In the genomic region with DNA sequence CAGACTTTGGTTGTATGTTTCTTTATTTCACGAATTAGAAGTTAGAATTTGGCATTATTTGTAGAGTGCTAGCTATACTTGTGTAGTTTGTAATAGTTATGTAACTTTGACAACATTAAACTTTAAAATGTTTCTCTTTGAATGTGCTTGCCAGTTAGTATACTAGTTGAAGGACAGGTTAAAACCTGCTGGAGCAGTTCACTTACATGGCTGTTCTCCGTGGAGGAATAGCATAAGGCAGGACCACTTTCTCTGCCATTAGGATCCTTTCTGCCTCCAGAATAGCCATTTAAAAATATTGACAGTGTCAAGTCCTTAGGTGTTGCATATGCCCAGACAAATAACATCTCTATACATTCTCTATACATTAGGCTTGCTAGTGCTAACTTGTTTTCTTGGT, we compare ENCODE assay signal across 15 mouse cellular contexts. TPM values are rescaled to one million over a fixed set of nuclear protein-coding genes. Genes with fewer than 3 reads are reported as not detected.
DNase-seq lines count a peak whose midpoint lies in the region; ATAC-seq and TF ChIP-seq lines count a peak whose summit lies in the region.
"Had no signal": no experiment of that assay in that cellular context is flagged by ENCODE, and none has a peak within 500 bp of the region (broad histone marks: within the 10 kb centered on the region; RNA-seq: fewer than 3 reads in every experiment).

No protein-coding gene starts in this region.

- ATAC-seq in forebrain, postnatal 0 days, result no peak
- ATAC-seq in heart, postnatal 0 days (ENCODE audit: insufficient read depth, low read depth), result no peak
- ATAC-seq in lung, postnatal 0 days, result 0 out of 2 replicates have a peak, but pooled peaks have one; percentile 46
- no peak for ATAC-seq in stomach, embryonic 16.5 days (ENCODE audit: insufficient read depth, low FRiP score)

- peaks cover 34% of the 10 kb centered on the region for H3K4me1 ChIP-seq in forebrain, embryonic 10.5 days
- 0 out of 2 replicates have a peak, but pooled peaks cover 4% of the 10 kb centered on the region for H3K4me1 ChIP-seq in forebrain, postnatal 0 days (ENCODE audit: insufficient read depth)
- no peaks in the 10 kb centered on the region for H3K4me1 ChIP-seq in heart, postnatal 0 days (ENCODE audit: control insufficient read depth, insufficient read depth)
- 0 out of 2 replicates have a peak, but pooled peaks cover 3% of the 10 kb centered on the region for H3K4me1 ChIP-seq in heart, embryonic 10.5 days
- 0 out of 2 replicates have a peak, but pooled peaks cover 3% of the 10 kb centered on the region for H3K4me1 ChIP-seq in lung, postnatal 0 days (ENCODE audit: insufficient read depth, low read depth, low read length)
- H3K4me1 ChIP-seq in stomach, embryonic 16.5 days (ENCODE audit: control insufficient read depth, insufficient read depth, low read length), result peaks cover 12% of the 10 kb centered on the region

- H3K9me3 ChIP-seq in forebrain, embryonic 10.5 days, result no peaks in the 10 kb centered on the region
- no peaks in the 10 kb centered on the region for H3K9me3 ChIP-seq in forebrain, postnatal 0 days (ENCODE audit: low read length)
- no peaks in the 10 kb centered on the region for H3K9me3 ChIP-seq in heart, postnatal 0 days (replicated peaks; ENCODE audit: control insufficient read depth, low read length)
- no peaks in the 10 kb centered on the region for H3K9me3 ChIP-seq in heart, embryonic 10.5 days
- no peaks in the 10 kb centered on the region for H3K9me3 ChIP-seq in lung, postnatal 0 days (ENCODE audit: low read length)
- no peaks in the 10 kb centered on the region for H3K9me3 ChIP-seq in stomach, embryonic 16.5 days (replicated peaks; ENCODE audit: control insufficient read depth, low read length)
- H3K9me3 ChIP-seq: embryonic facial prominence, embryonic 13.5 days; forebrain, embryonic 12.5 days; hindbrain, embryonic 15.5 days; limb, embryonic 13.5 days had no signal

- 66% methylated on average over 2 of the region's 2 CpGs for WGBS in forebrain, embryonic 10.5 days
- 12% methylated on average over 2 of the region's 2 CpGs for WGBS in forebrain, postnatal 0 days
- WGBS in heart, postnatal 0 days, result 51% methylated on average over 2 of the region's 2 CpGs
- WGBS in heart, embryonic 10.5 days, result 66% methylated on average over 2 of the region's 2 CpGs
- WGBS in lung, postnatal 0 days, result 54% methylated on average over 2 of the region's 2 CpGs
- WGBS in stomach, embryonic 16.5 days, result 55% methylated on average over 2 of the region's 2 CpGs

- no peak for TF ChIP-seq CTCF in forebrain, postnatal 0 days (IDR thresholded peaks at IDR 0.05; ENCODE audit: low read depth)
- TF ChIP-seq CTCF in heart, postnatal 0 days (IDR thresholded peaks at IDR 0.05; ENCODE audit: low read depth), result no peak
- TF ChIP-seq CTCF in lung, postnatal 0 days (IDR thresholded peaks at IDR 0.05), result no peak

- no peaks in the 10 kb centered on the region for H3K27me3 ChIP-seq in forebrain, embryonic 10.5 days (ENCODE audit: poor library complexity, severe bottlenecking)
- no peaks in the 10 kb centered on the region for H3K27me3 ChIP-seq in forebrain, postnatal 0 days (ENCODE audit: insufficient read depth, low read length)
- no peaks in the 10 kb centered on the region for H3K27me3 ChIP-seq in heart, postnatal 0 days (ENCODE audit: control insufficient read depth, insufficient read depth, low read length)
- H3K27me3 ChIP-seq in heart, embryonic 10.5 days (ENCODE audit: insufficient read depth, poor library complexity, severe bottlenecking), result no peaks in the 10 kb centered on the region
- H3K27me3 ChIP-seq in lung, postnatal 0 days (replicated peaks; ENCODE audit: insufficient read depth, low read length), result no peaks in the 10 kb centered on the region
- H3K27me3 ChIP-seq in stomach, embryonic 16.5 days (ENCODE audit: control insufficient read depth, insufficient read depth, low read length), result no peaks in the 10 kb centered on the region
- H3K27me3 ChIP-seq: embryonic facial prominence, embryonic 13.5 days; forebrain, embryonic 12.5 days; hindbrain, embryonic 15.5 days; limb, embryonic 13.5 days had no signal

- no peak for TF ChIP-seq EP300 in heart, postnatal 0 days (IDR thresholded peaks at IDR 0.05; ENCODE audit: low read depth)
- TF ChIP-seq EP300 in lung, postnatal 0 days (IDR thresholded peaks at IDR 0.05), result no peak

- no peaks in the 10 kb centered on the region; the same call in 1 of the 2 replicates for H3K36me3 ChIP-seq in forebrain, embryonic 10.5 days (replicated peaks)
- no peaks in the 10 kb centered on the region for H3K36me3 ChIP-seq in forebrain, postnatal 0 days (ENCODE audit: insufficient read depth)
- no peaks in the 10 kb centered on the region for H3K36me3 ChIP-seq in heart, postnatal 0 days (replicated peaks; ENCODE audit: control insufficient read depth, insufficient read depth, low read length)
- H3K36me3 ChIP-seq in heart, embryonic 10.5 days, result no peaks in the 10 kb centered on the region
- H3K36me3 ChIP-seq in lung, postnatal 0 days (ENCODE audit: insufficient read depth, low read length), result no peaks in the 10 kb centered on the region
- H3K36me3 ChIP-seq in stomach, embryonic 16.5 days (ENCODE audit: control insufficient read depth, insufficient read depth, low read length), result no peaks in the 10 kb centered on the region
- H3K36me3 ChIP-seq: embryonic facial prominence, embryonic 13.5 days; forebrain, embryonic 12.5 days; limb, embryonic 13.5 days had no signal

- 0 out of 2 replicates have a peak overlapping the region, but pooled peaks have one; percentile 16 for H3K27ac ChIP-seq in forebrain, embryonic 10.5 days
- no peak overlapping the region for H3K27ac ChIP-seq in forebrain, postnatal 0 days (ENCODE audit: low read depth, low read length)
- H3K27ac ChIP-seq in heart, postnatal 0 days (ENCODE audit: low read depth), result peak overlapping the region; percentile 50
- no peak overlapping the region for H3K27ac ChIP-seq in heart, embryonic 10.5 days
- H3K27ac ChIP-seq in lung, postnatal 0 days (ENCODE audit: low read length), result peak overlapping the region; percentile 38; the same call in 1 of the 2 replicates
- H3K27ac ChIP-seq in stomach, embryonic 16.5 days (ENCODE audit: low read length), result peak overlapping the region; percentile 57
- H3K27ac ChIP-seq: embryonic facial prominence, embryonic 13.5 days; hindbrain, embryonic 15.5 days; limb, embryonic 13.5 days had no signal

- no peak overlapping the region for H3K9ac ChIP-seq in forebrain, postnatal 0 days
- H3K9ac ChIP-seq in heart, postnatal 0 days (replicated peaks; ENCODE audit: low read depth, low read length), result no peak overlapping the region
- no peak overlapping the region for H3K9ac ChIP-seq in lung, postnatal 0 days (replicated peaks; ENCODE audit: low read depth)
- no peak overlapping the region for H3K9ac ChIP-seq in stomach, embryonic 16.5 days (ENCODE audit: low read length)
- H3K9ac ChIP-seq: embryonic facial prominence, embryonic 13.5 days; forebrain, embryonic 12.5 days; hindbrain, embryonic 15.5 days; limb, embryonic 13.5 days; lung, embryonic 14.5 days had no signal

- no peak for DNase-seq in forebrain, embryonic 10.5 days (ENCODE audit: extremely low spot score, low spot score)
- DNase-seq in forebrain, postnatal 0 days, result no peak
- DNase-seq in heart, postnatal 0 days (ENCODE audit: low spot score), result no peak
- DNase-seq in heart, embryonic 10.5 days (ENCODE audit: low spot score), result no peak
- DNase-seq in lung, postnatal 0 days (ENCODE audit: low spot score), result peak; percentile 9
- no peak for DNase-seq in lung, postnatal 4 days
- DNase-seq in adrenal gland, postnatal 14 days, result no peak
- DNase-seq: adrenal gland, postnatal 25 days; thymus, postnatal 4 days had no signal

- no peak overlapping the region for H3K4me2 ChIP-seq in forebrain, postnatal 0 days (ENCODE audit: low read depth)
- no peak overlapping the region for H3K4me2 ChIP-seq in heart, postnatal 0 days (ENCODE audit: low read depth, low read length)
- H3K4me2 ChIP-seq in lung, postnatal 0 days (replicated peaks; ENCODE audit: low read depth, low read length), result no peak overlapping the region
- H3K4me2 ChIP-seq in stomach, embryonic 16.5 days (ENCODE audit: low read depth, low read length), result no peak overlapping the region
- H3K4me2 ChIP-seq: embryonic facial prominence, embryonic 13.5 days; forebrain, embryonic 12.5 days; hindbrain, embryonic 15.5 days; limb, embryonic 13.5 days; lung, embryonic 14.5 days had no signal

- H3K4me3 ChIP-seq in forebrain, embryonic 10.5 days, result no peak overlapping the region
- no peak overlapping the region for H3K4me3 ChIP-seq in forebrain, postnatal 0 days (ENCODE audit: low read depth, low read length)
- H3K4me3 ChIP-seq in heart, postnatal 0 days (ENCODE audit: low read depth, low read length), result no peak overlapping the region
- H3K4me3 ChIP-seq in heart, embryonic 10.5 days, result no peak overlapping the region
- H3K4me3 ChIP-seq in lung, postnatal 0 days (ENCODE audit: low read depth, low read length), result no peak overlapping the region
- H3K4me3 ChIP-seq in stomach, embryonic 16.5 days (replicated peaks; ENCODE audit: low read length), result no peak overlapping the region
- H3K4me3 ChIP-seq: embryonic facial prominence, embryonic 13.5 days; forebrain, embryonic 12.5 days; hindbrain, embryonic 15.5 days; limb, embryonic 13.5 days had no signal

RNA-seq across cellular contexts. Expression of gene Inpp5f, which starts 11.9 kb away (rescaled TPM):
- 40.3 and 46.3 TPM in 2 replicates for polyA plus RNA-seq in forebrain, embryonic 10.5 days (2016; fragmentation: Nextera tagmentation; extraction: Ambion mirVana)
- 334 and 420 TPM in 2 replicates for total RNA-seq in forebrain, postnatal 0 days (2014; rRNA removed)
- polyA plus RNA-seq in forebrain, postnatal 0 days (2015; fragmentation: Nextera tagmentation; extraction: Ambion mirVana), result 270 and 361 TPM in 2 replicates
- 4.8 and 10.9 TPM in 2 replicates for total RNA-seq in heart, postnatal 0 days (2014; rRNA removed; ENCODE audit: low replicate concordance)
- 5.3 and 5.4 TPM in 2 replicates for polyA plus RNA-seq in heart, postnatal 0 days (2015; fragmentation: Nextera tagmentation; extraction: Ambion mirVana)
- 13.5 and 18.0 TPM in 2 replicates for polyA plus RNA-seq in heart, embryonic 10.5 days (2016; fragmentation: Nextera tagmentation; extraction: Ambion mirVana)
- polyA plus RNA-seq in lung, postnatal 0 days (2015; fragmentation: Nextera tagmentation; extraction: Ambion mirVana), result 10.6 and 10.7 TPM in 2 replicates
- 18.5 and 20.2 TPM in 2 replicates for polyA plus RNA-seq in stomach, embryonic 16.5 days (2015; fragmentation: Nextera tagmentation; extraction: Ambion mirVana)
- total RNA-seq in adrenal gland, postnatal 14 days (2021), result 18.7 and 24.1 TPM in 2 replicates

Comparison
In these comparisons a context has a peak if more than half of its experiments do, and no peak if none do; other contexts are left out.
1. H3K27ac ChIP-seq: peak in forebrain, embryonic 10.5 days (single experiment), heart, postnatal 0 days (single experiment), lung, postnatal 0 days (single experiment) and stomach, embryonic 16.5 days (single experiment); none in forebrain, postnatal 0 days (single experiment) and heart, embryonic 10.5 days (single experiment).